ENCODE assay signal across 7 mouse cellular contexts in genomic region chr3:121291560-121292258, GRCm38 (mm10). TPM values are rescaled to one million over a fixed set of nuclear protein-coding genes. Genes with fewer than 3 reads are reported as not detected.
DNase-seq lines count a peak whose midpoint lies in the region; ATAC-seq and TF ChIP-seq lines count a peak whose summit lies in the region.

TSS of gene Alg14 (plus strand) at chr3:121291773.

- H3K4me3 ChIP-seq in embryonic facial prominence, embryonic 10.5 days: peak within 1 kb of the TSS; percentile 68
- peak within 1 kb of the TSS; percentile 67 for H3K4me3 ChIP-seq in intestine, postnatal 0 days (ENCODE audit: low read depth, low read length)
- peak within 1 kb of the TSS; percentile 64 for H3K4me3 ChIP-seq in midbrain, embryonic 12.5 days
- peak within 1 kb of the TSS; percentile 82 for H3K4me3 ChIP-seq in small intestine, adult 2 months (ENCODE audit: low read depth, low read length)

- no peaks in the 10 kb centered on the region for H3K9me3 ChIP-seq in embryonic facial prominence, embryonic 10.5 days
- H3K9me3 ChIP-seq in intestine, postnatal 0 days (ENCODE audit: control insufficient read depth): no peaks in the 10 kb centered on the region
- H3K9me3 ChIP-seq in midbrain, embryonic 12.5 days: no peaks in the 10 kb centered on the region

- H3K4me1 ChIP-seq in embryonic facial prominence, embryonic 10.5 days: peaks cover 12% of the 10 kb centered on the region
- H3K4me1 ChIP-seq in intestine, postnatal 0 days (replicated peaks; ENCODE audit: control insufficient read depth, insufficient read depth, low read length): no peaks in the 10 kb centered on the region
- peaks cover 7% of the 10 kb centered on the region for H3K4me1 ChIP-seq in midbrain, embryonic 12.5 days
- peaks cover 9% of the 10 kb centered on the region; the same call in 1 of the 2 replicates for H3K4me1 ChIP-seq in small intestine, adult 2 months (ENCODE audit: control insufficient read depth, insufficient read depth, insufficient read length, low read length)

- peak within 1 kb of the TSS; percentile 93 for H3K27ac ChIP-seq in embryonic facial prominence, embryonic 10.5 days (replicated peaks)
- H3K27ac ChIP-seq in intestine, postnatal 0 days (ENCODE audit: low read depth, low read length): peak within 1 kb of the TSS; percentile 95
- H3K27ac ChIP-seq in midbrain, embryonic 12.5 days (replicated peaks): peak within 1 kb of the TSS; percentile 93
- H3K27ac ChIP-seq in small intestine, adult 2 months (ENCODE audit: insufficient read depth, low read depth, low read length): peak within 1 kb of the TSS; percentile 99

- H3K9ac ChIP-seq in intestine, postnatal 0 days (ENCODE audit: low read depth, low read length): peak within 1 kb of the TSS; percentile 58
- H3K9ac ChIP-seq in midbrain, embryonic 12.5 days (replicated peaks): peak within 1 kb of the TSS; percentile 65

- peak; percentile 95 for DNase-seq in adrenal gland, postnatal 10 days
- DNase-seq in embryonic facial prominence, embryonic 10.5 days (ENCODE audit: low spot score): peak; percentile 95
- DNase-seq in gonadal fat pad, adult 2 months (ENCODE audit: low read depth): peak; percentile 94
- peak; percentile 96 for DNase-seq in left cerebral cortex, postnatal 4 days

- peak within 1 kb of the TSS; percentile 72 for H3K4me2 ChIP-seq in intestine, postnatal 0 days (replicated peaks; ENCODE audit: low read depth)
- peak within 1 kb of the TSS; percentile 50 for H3K4me2 ChIP-seq in midbrain, embryonic 12.5 days (replicated peaks)

- no peaks in the 10 kb centered on the region for H3K27me3 ChIP-seq in embryonic facial prominence, embryonic 10.5 days (replicated peaks; ENCODE audit: low read depth, poor library complexity, severe bottlenecking)
- no peaks in the 10 kb centered on the region for H3K27me3 ChIP-seq in intestine, postnatal 0 days (replicated peaks; ENCODE audit: control insufficient read depth, insufficient read depth, low read length)
- H3K27me3 ChIP-seq in midbrain, embryonic 12.5 days: no peaks in the 10 kb centered on the region
- H3K27me3 ChIP-seq in small intestine, adult 2 months (ENCODE audit: control insufficient read depth, insufficient read depth, low read length): no peaks in the 10 kb centered on the region

- intact Hi-C loops in left cerebral cortex, postnatal 4 days (cut with DNase I): no loop called here

- H3K36me3 ChIP-seq in embryonic facial prominence, embryonic 10.5 days (replicated peaks): no peaks in the 10 kb centered on the region
- no peaks in the 10 kb centered on the region for H3K36me3 ChIP-seq in intestine, postnatal 0 days (ENCODE audit: control insufficient read depth, insufficient read depth)
- no peaks in the 10 kb centered on the region for H3K36me3 ChIP-seq in midbrain, embryonic 12.5 days
- H3K36me3 ChIP-seq in small intestine, adult 2 months (ENCODE audit: control insufficient read depth, insufficient read depth, low read length): no peaks in the 10 kb centered on the region

- TF ChIP-seq POLR2A in small intestine, adult 2 months (IDR thresholded peaks at IDR 0.05; ENCODE audit: low read depth, low read length): peak; percentile 90

- peak; percentile 43 for TF ChIP-seq CTCF in intestine, postnatal 0 days (IDR thresholded peaks at IDR 0.05; ENCODE audit: low read depth)
- TF ChIP-seq CTCF in small intestine, adult 2 months (IDR thresholded peaks at IDR 0.05; ENCODE audit: extremely low read depth, insufficient read length, insufficient replicate concordance, low read depth, low read length): no peak

- peak; percentile 97 for ATAC-seq in intestine, postnatal 0 days
- ATAC-seq in midbrain, embryonic 12.5 days (ENCODE audit: low FRiP score, low read depth): peak; percentile 98

- under 1% methylated on average over 42 of the region's 42 CpGs for WGBS in embryonic facial prominence, embryonic 10.5 days
- WGBS in intestine, postnatal 0 days: under 1% methylated on average over 42 of the region's 42 CpGs
- under 1% methylated on average over 42 of the region's 42 CpGs for WGBS in midbrain, embryonic 12.5 days
- WGBS in small intestine, adult 2 months: under 1% methylated on average over 42 of the region's 42 CpGs

RNA-seq across cellular contexts. Expression of gene Alg14, which starts in this region (rescaled TPM):
- total RNA-seq in adrenal gland, postnatal 10 days (2021): 10 to 100 TPM; 27.4 to 31.3 TPM
- polyA plus RNA-seq in embryonic facial prominence, embryonic 10.5 days (2016; fragmentation: Nextera tagmentation; extraction: Ambion mirVana): 30.7 and 34.3 TPM in 2 replicates
- 16.5 and 21.4 TPM in 2 replicates for polyA plus RNA-seq in gonadal fat pad, adult 2 months (2012; rRNA removed)
- polyA plus RNA-seq in intestine, postnatal 0 days (2015; fragmentation: Nextera tagmentation; extraction: Ambion mirVana): 25.6 and 26.1 TPM in 2 replicates
- total RNA-seq in left cerebral cortex, postnatal 4 days (2021): 10 to 100 TPM; 17.9 to 22.0 TPM
- polyA plus RNA-seq in midbrain, embryonic 12.5 days (2016; fragmentation: Nextera tagmentation; extraction: Ambion mirVana): 31.0 and 33.8 TPM in 2 replicates
- 5.1 and 6.4 TPM in 2 replicates for polyA plus RNA-seq in small intestine, adult 2 months (2012; rRNA removed)

Comparison
In these comparisons a context has a peak if more than half of its experiments do, and no peak if none do; other contexts are left out.
1. Peak in every context shown above with its lines: DNase-seq, ATAC-seq, H3K4me3 ChIP-seq and H3K27ac ChIP-seq.